Mouse (Mus musculus): ENCODE measurements around the gene Snrnp40. TPM values are rescaled to one million over a fixed set of nuclear protein-coding genes. Genes with fewer than 3 reads are reported as not detected.
A peak's percentile ranks its signal among the peaks of the same experiment; 100 is the strongest.

The Snrnp40 gene
- polyA plus RNA-seq, 1 experiment from 2014 or later = 73.1 TPM

- WGBS = 87% methylated on average over 7 of the region's 7 CpGs
- Histone ChIP-seq H3K4me2 (ENCODE audit: low read depth, low read length) (no peak overlapping the region), H3K27ac (ENCODE audit: low read length) (no peak overlapping the region), H3K36me3 (ENCODE audit: control insufficient read depth, insufficient read depth) (peaks cover 41% of the 10 kb centered on the region), H3K4me3 (ENCODE audit: low read length) (no peak overlapping the region), H3K9ac (ENCODE audit: low read length) (no peak overlapping the region), H3K9me3 (replicated peaks; ENCODE audit: control insufficient read depth, low read length) (no peaks in the 10 kb centered on the region), H3K4me1 (ENCODE audit: control insufficient read depth, insufficient read depth, low read length) (no peaks in the 10 kb centered on the region), H3K27me3 (ENCODE audit: control insufficient read depth, insufficient read depth, low read length) (no peaks in the 10 kb centered on the region)
- ATAC-seq (replicated peaks; ENCODE audit: extremely low read depth, insufficient read depth, low FRiP score) = no peak
These were observed 7.3 kb upstream of the Snrnp40 start for GRCm38 (mm10) chr4:130352588-130352987.

- Histone ChIP-seq H3K4me2 (ENCODE audit: low read depth, low read length) (no peak overlapping the region), H3K9ac (ENCODE audit: low read length) (no peak overlapping the region), H3K9me3 (replicated peaks; ENCODE audit: control insufficient read depth, low read length) (no peaks in the 10 kb centered on the region), H3K36me3 (ENCODE audit: control insufficient read depth, insufficient read depth) (peaks cover 11% of the 10 kb centered on the region; the same call in 1 of the 2 replicates), H3K4me1 (ENCODE audit: control insufficient read depth, insufficient read depth, low read length) (peaks cover 18% of the 10 kb centered on the region), H3K4me3 (ENCODE audit: low read length) (no peak overlapping the region), H3K27me3 (ENCODE audit: control insufficient read depth, insufficient read depth, low read length) (no peaks in the 10 kb centered on the region), H3K27ac (ENCODE audit: low read length) (no peak overlapping the region)
- ATAC-seq (replicated peaks; ENCODE audit: extremely low read depth, insufficient read depth, low FRiP score) = no peak
These were observed 2.0 kb upstream of the Snrnp40 start for GRCm38 (mm10) chr4:130357946-130358345.

GRCm38 (mm10) chr4:130360238-130360590 is 282 bp downstream of the Snrnp40 start:
- ATAC-seq (replicated peaks; ENCODE audit: extremely low read depth, insufficient read depth, low FRiP score) = no peak; the same call in 1 of the 2 replicates
- H3K4me1 ChIP-seq (ENCODE audit: control insufficient read depth, insufficient read depth, low read length) = peaks cover 18% of the 10 kb centered on the region
- H3K9me3 ChIP-seq (replicated peaks; ENCODE audit: control insufficient read depth, low read length) = no peaks in the 10 kb centered on the region
- peak overlapping the region; percentile 90 for H3K4me3 ChIP-seq (ENCODE audit: low read length)
- peaks cover 23% of the 10 kb centered on the region for H3K36me3 ChIP-seq (ENCODE audit: control insufficient read depth, insufficient read depth)
- under 1% methylated on average over 19 of the region's 19 CpGs for WGBS
- peak overlapping the region; percentile 93 for H3K9ac ChIP-seq (ENCODE audit: low read length)
- peak overlapping the region; percentile 82 for H3K4me2 ChIP-seq (ENCODE audit: low read depth, low read length)
- H3K27ac ChIP-seq (ENCODE audit: low read length) = peak overlapping the region; percentile 82
- H3K27me3 ChIP-seq (ENCODE audit: control insufficient read depth, insufficient read depth, low read length) = no peaks in the 10 kb centered on the region

- Histone ChIP-seq H3K4me3 (ENCODE audit: low read length) (no peak overlapping the region), H3K27me3 (ENCODE audit: control insufficient read depth, insufficient read depth, low read length) (no peaks in the 10 kb centered on the region), H3K9me3 (replicated peaks; ENCODE audit: control insufficient read depth, low read length) (peaks cover 3% of the 10 kb centered on the region; the same call in 1 of the 2 replicates), H3K9ac (ENCODE audit: low read length) (no peak overlapping the region), H3K27ac (ENCODE audit: low read length) (no peak overlapping the region), H3K4me2 (ENCODE audit: low read depth, low read length) (no peak overlapping the region), H3K36me3 (ENCODE audit: control insufficient read depth, insufficient read depth) (peaks cover 68% of the 10 kb centered on the region), H3K4me1 (ENCODE audit: control insufficient read depth, insufficient read depth, low read length) (no peaks in the 10 kb centered on the region)
- 90% methylated on average over 4 of the region's 4 CpGs for WGBS
- no peak for ATAC-seq (replicated peaks; ENCODE audit: extremely low read depth, insufficient read depth, low FRiP score)
These were observed 16.7 kb downstream of the Snrnp40 start for GRCm38 (mm10) chr4:130376675-130377074.

DNA sequence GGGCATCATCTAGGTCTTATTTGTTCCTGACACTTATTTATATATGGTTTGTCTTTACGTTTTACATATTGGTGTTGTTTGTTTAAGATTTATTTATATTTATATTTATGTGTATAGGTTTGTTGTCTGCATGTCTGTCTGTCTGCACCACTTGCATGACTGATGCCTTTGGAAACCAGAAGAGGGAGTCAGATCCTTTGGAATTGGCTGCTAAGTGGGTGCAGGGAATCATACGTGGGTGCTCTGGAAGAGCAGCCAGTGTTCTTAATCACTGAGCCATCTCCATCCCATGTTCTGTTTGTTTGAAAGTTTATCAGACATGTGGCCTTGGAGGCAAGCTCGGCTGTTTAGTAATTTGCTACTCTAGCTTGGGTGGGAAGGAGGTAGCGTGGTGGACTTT is 17.6 kb downstream of the Snrnp40 start:
- WGBS = 77% methylated on average over 4 of the region's 4 CpGs
- Histone ChIP-seq H3K4me2 (ENCODE audit: low read depth, low read length) (no peak overlapping the region), H3K36me3 (ENCODE audit: control insufficient read depth, insufficient read depth) (peaks cover 69% of the 10 kb centered on the region)

GRCm38 (mm10) chr4:130379181-130379580 is 19.2 kb downstream of the Snrnp40 start:
- Histone ChIP-seq H3K4me1 (ENCODE audit: control insufficient read depth, insufficient read depth, low read length) (no peaks in the 10 kb centered on the region), H3K27me3 (ENCODE audit: control insufficient read depth, insufficient read depth, low read length) (no peaks in the 10 kb centered on the region), H3K4me2 (ENCODE audit: low read depth, low read length) (no peak overlapping the region), H3K9me3 (replicated peaks; ENCODE audit: control insufficient read depth, low read length) (peaks cover 3% of the 10 kb centered on the region; the same call in 1 of the 2 replicates), H3K27ac (ENCODE audit: low read length) (no peak overlapping the region), H3K4me3 (ENCODE audit: low read length) (no peak overlapping the region), H3K9ac (ENCODE audit: low read length) (no peak overlapping the region), H3K36me3 (ENCODE audit: control insufficient read depth, insufficient read depth) (peaks cover 57% of the 10 kb centered on the region)
- no peak for ATAC-seq (replicated peaks; ENCODE audit: extremely low read depth, insufficient read depth, low FRiP score)
- WGBS = 100% methylated on average over 2 of the region's 2 CpGs

More for the DNA sequence above, 17.6 kb downstream of the Snrnp40 start:
- Histone ChIP-seq H3K27me3 (ENCODE audit: control insufficient read depth, insufficient read depth, low read length) (no peaks in the 10 kb centered on the region), H3K27ac (ENCODE audit: low read length) (no peak overlapping the region), H3K9me3 (replicated peaks; ENCODE audit: control insufficient read depth, low read length) (peaks cover 3% of the 10 kb centered on the region; the same call in 1 of the 2 replicates), H3K9ac (ENCODE audit: low read length) (no peak overlapping the region), H3K4me3 (ENCODE audit: low read length) (no peak overlapping the region), H3K4me1 (ENCODE audit: control insufficient read depth, insufficient read depth, low read length) (no peaks in the 10 kb centered on the region)
- ATAC-seq (replicated peaks; ENCODE audit: extremely low read depth, insufficient read depth, low FRiP score) = no peak

- Histone ChIP-seq H3K36me3 (ENCODE audit: control insufficient read depth, insufficient read depth) (peaks cover 58% of the 10 kb centered on the region), H3K4me2 (ENCODE audit: low read depth, low read length) (no peak overlapping the region), H3K27me3 (ENCODE audit: control insufficient read depth, insufficient read depth, low read length) (no peaks in the 10 kb centered on the region), H3K4me3 (ENCODE audit: low read length) (no peak overlapping the region), H3K27ac (ENCODE audit: low read length) (no peak overlapping the region), H3K9me3 (replicated peaks; ENCODE audit: control insufficient read depth, low read length) (peaks cover 3% of the 10 kb centered on the region; the same call in 1 of the 2 replicates), H3K4me1 (ENCODE audit: control insufficient read depth, insufficient read depth, low read length) (no peaks in the 10 kb centered on the region), H3K9ac (ENCODE audit: low read length) (no peak overlapping the region)
- ATAC-seq (replicated peaks; ENCODE audit: extremely low read depth, insufficient read depth, low FRiP score) = no peak
- 82% methylated on average over 2 of the region's 2 CpGs for WGBS
These were observed 20.5 kb downstream of the Snrnp40 start for GRCm38 (mm10) chr4:130380418-130380817.

- no peak overlapping the region for H3K9ac ChIP-seq (ENCODE audit: low read length)
- H3K36me3 ChIP-seq (ENCODE audit: control insufficient read depth, insufficient read depth) = peaks cover 44% of the 10 kb centered on the region
- no peak overlapping the region for H3K4me2 ChIP-seq (ENCODE audit: low read depth, low read length)
- no peaks in the 10 kb centered on the region for H3K4me1 ChIP-seq (ENCODE audit: control insufficient read depth, insufficient read depth, low read length)
- H3K4me3 ChIP-seq (ENCODE audit: low read length) = no peak overlapping the region
- no peak overlapping the region for H3K27ac ChIP-seq (ENCODE audit: low read length)
- H3K27me3 ChIP-seq (ENCODE audit: control insufficient read depth, insufficient read depth, low read length) = no peaks in the 10 kb centered on the region
- WGBS = 86% methylated on average over 3 of the region's 3 CpGs
- no peak for ATAC-seq (replicated peaks; ENCODE audit: extremely low read depth, insufficient read depth, low FRiP score)
- H3K9me3 ChIP-seq (replicated peaks; ENCODE audit: control insufficient read depth, low read length) = no peaks in the 10 kb centered on the region
These were observed 27.3 kb downstream of the Snrnp40 start for GRCm38 (mm10) chr4:130387256-130387655.

- no peak overlapping the region for H3K4me3 ChIP-seq (ENCODE audit: low read length)
- H3K4me2 ChIP-seq (ENCODE audit: low read depth, low read length) = no peak overlapping the region
- H3K4me1 ChIP-seq (ENCODE audit: control insufficient read depth, insufficient read depth, low read length) = no peaks in the 10 kb centered on the region
- no peaks in the 10 kb centered on the region for H3K9me3 ChIP-seq (replicated peaks; ENCODE audit: control insufficient read depth, low read length)
- no peak overlapping the region for H3K9ac ChIP-seq (ENCODE audit: low read length)
- peaks cover 38% of the 10 kb centered on the region for H3K36me3 ChIP-seq (ENCODE audit: control insufficient read depth, insufficient read depth)
- WGBS = 83% methylated on average over 6 of the region's 6 CpGs
- no peak for ATAC-seq (replicated peaks; ENCODE audit: extremely low read depth, insufficient read depth, low FRiP score)
- no peak overlapping the region for H3K27ac ChIP-seq (ENCODE audit: low read length)
- no peaks in the 10 kb centered on the region for H3K27me3 ChIP-seq (ENCODE audit: control insufficient read depth, insufficient read depth, low read length)
These were observed 29.6 kb downstream of the Snrnp40 start for GRCm38 (mm10) chr4:130389496-130389895.
